Mouse (Mus musculus) lung, embryonic 16.5 days (tissue): ENCODE measurements around the gene Trit1. TPM values are rescaled to one million over a fixed set of nuclear protein-coding genes. Genes with fewer than 3 reads are reported as not detected.

Source experiments
- polyA plus RNA-seq: library from polyadenylated mRNA; unstranded; fragments of >200 nt; fragmentation: Nextera tagmentation; extraction: Ambion mirVana; gene quantifications from 2 replicates; pipeline ENCODE4 v1.2.1, GENCODE M21; 2015

The Trit1 gene
- polyA plus RNA-seq, 1 experiment from 2014 or later = 17.4 TPM

Other genes starting within 250 kb of the Trit1 start
- gene Ppt1, start 180.4 kb upstream of the Trit1 start, polyA plus RNA-seq = 70.1 and 79.2 TPM in 2 replicates
- gene Cap1, start 130.5 kb upstream of the Trit1 start, polyA plus RNA-seq = 86.5 and 104 TPM in 2 replicates
- gene Mfsd2a, start 55.4 kb upstream of the Trit1 start, polyA plus RNA-seq = 0.21 and 0.62 TPM in 2 replicates
- 11.7 and 11.9 TPM in 2 replicates for gene Mycl, start 20.9 kb upstream of the Trit1 start, polyA plus RNA-seq
- 1.5 and 2.0 TPM in 2 replicates for gene Bmp8b, start 88.6 kb downstream of the Trit1 start, polyA plus RNA-seq
- gene Oxct2b, start 99.7 kb downstream of the Trit1 start, polyA plus RNA-seq = not detected in 2 replicates
- 93.7 and 94.7 TPM in 2 replicates for gene Ppie, start 123.4 kb downstream of the Trit1 start, polyA plus RNA-seq
- gene Hpcal4, start 166.6 kb downstream of the Trit1 start, polyA plus RNA-seq = 0.16 and 0.19 TPM in 2 replicates
- gene Nt5c1a, start 184.9 kb downstream of the Trit1 start, polyA plus RNA-seq = 0.18 TPM in 1 of 2 replicates, not detected in the other
- 26.2 and 31.8 TPM in 2 replicates for gene Heyl, start 217.0 kb downstream of the Trit1 start, polyA plus RNA-seq
- gene Pabpc4, start 245.8 kb downstream of the Trit1 start, polyA plus RNA-seq = 25.4 and 28.2 TPM in 2 replicates